Comparison of ENCODE assay signal across 13 mouse cellular contexts in the genomic region with DNA sequence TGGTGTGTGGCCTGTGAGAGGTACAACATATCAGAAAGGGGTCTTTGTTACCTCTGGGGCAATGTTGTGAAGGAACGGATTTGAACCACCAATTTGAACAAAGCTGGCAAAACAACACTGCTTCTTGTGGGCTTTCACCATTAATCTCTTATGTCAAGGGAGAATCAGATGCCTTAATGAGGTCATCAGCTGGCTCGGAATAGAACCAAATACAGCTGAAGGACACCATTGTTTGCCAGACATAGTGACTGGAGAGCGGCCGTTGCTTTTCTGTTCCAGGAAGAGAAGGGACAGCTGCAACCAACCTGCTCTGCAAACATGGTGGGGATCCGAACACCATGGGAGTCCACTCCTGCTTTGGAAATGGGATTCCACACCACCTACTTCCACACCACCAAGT.
DNase-seq lines count a peak whose midpoint lies in the region.
"Had no signal": no experiment of that assay in that cellular context is flagged by ENCODE, and none has a peak within 500 bp of the region (broad histone marks: within the 10 kb centered on the region; RNA-seq: fewer than 3 reads in every experiment).

No protein-coding gene starts in this region.

- peak; percentile 61 for DNase-seq in adrenal gland, adult 2 months
- no peak for DNase-seq in adrenal gland, adult 18-20 months (ENCODE audit: low spot score in 2 of 2)
- peak; percentile 32 for DNase-seq in retina, postnatal 1 day
- no peak for DNase-seq in retina, embryonic 14.5 days (ENCODE audit: low spot score)
- peak; percentile 40 to 52 for DNase-seq in adrenal gland, postnatal 36 days
- no peak for DNase-seq in cerebellum, adult 11-12 months
- no peak for DNase-seq in cerebellum, postnatal 4 days (ENCODE audit: low spot score in 2 of 2)
- no peak for DNase-seq in yolk sac, embryonic 10.5 days (ENCODE audit: low spot score)
- DNase-seq: cerebellum, adult 8-10 months; cerebellum, postnatal 14 days; gastrocnemius, postnatal 14 days; heart, adult 2 months; kidney, adult 11 months had no signal

Comparison
In these comparisons a context has a peak if more than half of its experiments do, and no peak if none do; other contexts are left out.
1. DNase-seq: peak in adrenal gland, adult 2 months (single experiment), retina, postnatal 1 day (single experiment) and adrenal gland, postnatal 36 days (2 of 2); none in adrenal gland, adult 18-20 months (0 of 2), retina, embryonic 14.5 days (single experiment), cerebellum, adult 11-12 months (single experiment), cerebellum, postnatal 4 days (0 of 2) and yolk sac, embryonic 10.5 days (single experiment).